25 mouse cellular contexts compared by ENCODE assay signal in the genomic region with DNA sequence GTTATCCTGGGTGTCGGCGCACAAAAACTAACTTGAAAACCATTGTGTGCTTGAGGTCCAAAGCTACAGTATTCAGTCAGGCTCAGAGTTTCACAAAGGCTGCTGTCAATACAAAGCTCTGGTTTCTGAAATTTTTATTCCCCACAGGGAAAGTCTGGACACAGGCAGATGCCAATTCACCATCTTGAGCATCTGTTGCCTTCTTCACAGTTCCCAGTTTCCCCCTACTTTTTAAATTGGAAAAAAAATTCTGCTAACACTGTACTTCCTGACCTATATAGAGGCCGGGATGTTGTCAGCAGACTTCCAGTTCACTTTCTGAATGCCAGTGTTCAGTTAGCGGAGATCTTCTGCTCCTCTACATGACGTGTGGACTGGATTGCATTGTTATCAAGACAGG.
DNase-seq lines count a peak whose midpoint lies in the region; ATAC-seq lines count a peak whose summit lies in the region.
"Had no signal": no experiment of that assay in that cellular context is flagged by ENCODE, and none has a peak within 500 bp of the region (broad histone marks: within the 10 kb centered on the region; RNA-seq: fewer than 3 reads in every experiment).

No protein-coding gene starts in this region.

- no peak for ATAC-seq in forebrain, embryonic 14.5 days
- no peak for ATAC-seq in forebrain, embryonic 11.5 days (replicated peaks; ENCODE audit: low FRiP score)
- ATAC-seq in heart, embryonic 11.5 days (replicated peaks; ENCODE audit: insufficient number of reproducible peaks, low FRiP score, low TSS enrichment) = no peak
- ATAC-seq: CD4-positive, CD25-positive, alpha-beta regulatory T cell, adult 4 months; liver, embryonic 12.5 days; liver, postnatal 0 days; midbrain, embryonic 16.5 days had no signal

- H3K4me1 ChIP-seq in forebrain, embryonic 14.5 days (ENCODE audit: control insufficient read depth, insufficient read depth, low read length) = 0 out of 2 replicates have a peak, but pooled peaks cover 5% of the 10 kb centered on the region
- no peaks in the 10 kb centered on the region for H3K4me1 ChIP-seq in forebrain, embryonic 11.5 days (replicated peaks; ENCODE audit: control insufficient read depth, insufficient read depth, low read length)
- H3K4me1 ChIP-seq in heart, embryonic 11.5 days (ENCODE audit: control insufficient read depth, insufficient read depth, low read length) = no peaks in the 10 kb centered on the region
- H3K4me1 ChIP-seq: embryonic facial prominence, embryonic 13.5 days; heart, embryonic 13.5 days; hindbrain, embryonic 15.5 days; liver, embryonic 12.5 days; stomach, embryonic 15.5 days had no signal

- H3K27me3 ChIP-seq in forebrain, embryonic 14.5 days (replicated peaks; ENCODE audit: control insufficient read depth, insufficient read depth, low read length) = no peaks in the 10 kb centered on the region
- no peaks in the 10 kb centered on the region for H3K27me3 ChIP-seq in forebrain, embryonic 11.5 days (ENCODE audit: control insufficient read depth, insufficient read depth, low read length)
- H3K27me3 ChIP-seq in heart, embryonic 11.5 days (ENCODE audit: control insufficient read depth, insufficient read depth, low read length) = no peaks in the 10 kb centered on the region
- H3K27me3 ChIP-seq: heart, embryonic 13.5 days; hindbrain, embryonic 15.5 days; liver, embryonic 12.5 days; stomach, embryonic 15.5 days had no signal

- H3K9ac ChIP-seq in forebrain, embryonic 14.5 days (ENCODE audit: low read length) = no peak overlapping the region
- H3K9ac ChIP-seq in forebrain, embryonic 11.5 days (ENCODE audit: low read length) = no peak overlapping the region
- no peak overlapping the region for H3K9ac ChIP-seq in heart, embryonic 11.5 days (ENCODE audit: low read depth, low read length)
- H3K9ac ChIP-seq: embryonic facial prominence, embryonic 13.5 days; heart, embryonic 13.5 days; hindbrain, embryonic 15.5 days; liver, embryonic 12.5 days; liver, postnatal 0 days; stomach, embryonic 15.5 days had no signal

- peak; percentile 4 for DNase-seq in forebrain, embryonic 14.5 days (ENCODE audit: low spot score)
- DNase-seq in forebrain, embryonic 11.5 days (ENCODE audit: low spot score) = no peak
- DNase-seq in heart, adult 11 months = peak; percentile 9
- peak; percentile 69 for DNase-seq in brain, adult 2 months (ENCODE audit: low read depth, low spot score)
- peak; percentile 34 for DNase-seq in cerebellum, adult 9-10 months
- no peak for DNase-seq in thymus, adult 18-20 months
- DNase-seq: adrenal gland, postnatal 25 days; gastrocnemius, postnatal 36 days; heart, adult 2 months; heart, postnatal 10 days; kidney, adult 2 months; kidney, postnatal 4 days; liver, postnatal 0 days; lung, postnatal 36 days; right cerebral cortex, postnatal 25 days; thymus, postnatal 14 days had no signal

- WGBS in forebrain, embryonic 14.5 days = 84% methylated on average over 5 of the region's 5 CpGs
- 89% methylated on average over 5 of the region's 5 CpGs for WGBS in forebrain, embryonic 11.5 days
- WGBS in heart, embryonic 11.5 days (ENCODE audit: insufficient replicate concordance) = 76% methylated on average over 5 of the region's 5 CpGs

- no peak overlapping the region for H3K4me2 ChIP-seq in forebrain, embryonic 14.5 days (ENCODE audit: low read length)
- H3K4me2 ChIP-seq in forebrain, embryonic 11.5 days (ENCODE audit: low read depth, low read length, severe bottlenecking) = no peak overlapping the region
- H3K4me2 ChIP-seq in heart, embryonic 11.5 days = no peak overlapping the region
- H3K4me2 ChIP-seq: embryonic facial prominence, embryonic 13.5 days; heart, embryonic 13.5 days; hindbrain, embryonic 15.5 days; liver, embryonic 12.5 days; midbrain, embryonic 11.5 days; stomach, embryonic 15.5 days had no signal

- H3K4me3 ChIP-seq in forebrain, embryonic 14.5 days (ENCODE audit: low read depth, low read length) = no peak overlapping the region
- no peak overlapping the region for H3K4me3 ChIP-seq in forebrain, embryonic 11.5 days (ENCODE audit: low read depth, low read length)
- no peak overlapping the region for H3K4me3 ChIP-seq in heart, embryonic 11.5 days (ENCODE audit: low read depth, low read length)
- H3K4me3 ChIP-seq: embryonic facial prominence, embryonic 13.5 days; heart, adult 2 months; heart, embryonic 13.5 days; hindbrain, embryonic 15.5 days; liver, embryonic 12.5 days; stomach, embryonic 15.5 days had no signal

- H3K36me3 ChIP-seq in forebrain, embryonic 14.5 days (ENCODE audit: control insufficient read depth, insufficient read depth, low read length) = no peaks in the 10 kb centered on the region
- no peaks in the 10 kb centered on the region for H3K36me3 ChIP-seq in forebrain, embryonic 11.5 days (ENCODE audit: control insufficient read depth, insufficient read depth, low read length)
- no peaks in the 10 kb centered on the region for H3K36me3 ChIP-seq in heart, embryonic 11.5 days (ENCODE audit: control insufficient read depth, insufficient read depth, low read length)
- H3K36me3 ChIP-seq: embryonic facial prominence, embryonic 13.5 days; heart, embryonic 13.5 days; hindbrain, embryonic 15.5 days; liver, embryonic 12.5 days; stomach, embryonic 15.5 days had no signal

- no peaks in the 10 kb centered on the region for H3K9me3 ChIP-seq in forebrain, embryonic 14.5 days (replicated peaks; ENCODE audit: control insufficient read depth, low read length)
- no peaks in the 10 kb centered on the region for H3K9me3 ChIP-seq in forebrain, embryonic 11.5 days (ENCODE audit: control insufficient read depth, low read length)
- no peaks in the 10 kb centered on the region; the same call in 1 of the 2 replicates for H3K9me3 ChIP-seq in heart, embryonic 11.5 days (replicated peaks; ENCODE audit: control insufficient read depth, low read length)
- H3K9me3 ChIP-seq: hindbrain, embryonic 15.5 days; liver, embryonic 12.5 days; stomach, embryonic 15.5 days had no signal

- no peak overlapping the region; the same call in 1 of the 2 replicates for H3K27ac ChIP-seq in forebrain, embryonic 14.5 days (ENCODE audit: low read depth, low read length)
- H3K27ac ChIP-seq in forebrain, embryonic 11.5 days (ENCODE audit: low read depth, low read length) = no peak overlapping the region
- no peak overlapping the region for H3K27ac ChIP-seq in heart, embryonic 11.5 days (ENCODE audit: low read depth, low read length)
- H3K27ac ChIP-seq: embryonic facial prominence, embryonic 13.5 days; heart, adult 2 months; heart, embryonic 13.5 days; hindbrain, embryonic 15.5 days; liver, embryonic 12.5 days; stomach, embryonic 15.5 days had no signal

Comparison
In these comparisons a context has a peak if more than half of its experiments do, and no peak if none do; other contexts are left out.
1. DNase-seq: peak in forebrain, embryonic 14.5 days (single experiment), heart, adult 11 months (single experiment), brain, adult 2 months (single experiment) and cerebellum, adult 9-10 months (single experiment); none in forebrain, embryonic 11.5 days (single experiment) and thymus, adult 18-20 months (0 of 2).